Mouse (Mus musculus) thymus, postnatal 10 days (tissue): ENCODE measurements around the gene Magea1.
"Not testable (repeated sequence)": the region's sequence is repeated elsewhere in the genome, so short reads cannot be mapped to it uniquely, and the experiment has no call there.

Experiments
- DNase-seq, 2 experiments: peaks; one replicate each; pipeline ENCODE4 v3.0.0; 2021; ENCODE audit warnings: low spot score in 2 of 2

Gene Magea1

GRCm38 (mm10) chrX:155089693-155090092 is at the start of gene Magea1:
TSS of gene Magea1 (minus strand) at chrX:155089793.
- not testable (repeated sequence) for DNase-seq

- DNase-seq, result not testable (repeated sequence)
Measured at GRCm38 (mm10) chrX:155128312-155128711, 38.7 kb upstream of the Magea1 start, which contains the start of gene Cldn34b2. TSS of gene Cldn34b2 (minus strand) at chrX:155128412.

GRCm38 (mm10) chrX:155098024-155098423 is 8.4 kb upstream of the Magea1 start:
- no peak for DNase-seq

- DNase-seq, result not testable (repeated sequence)
Measured at GRCm38 (mm10) chrX:155093566-155093965, 4.0 kb upstream of the Magea1 start, which contains the start of gene Magea2. TSS of gene Magea2 (minus strand) at chrX:155093666.

GRCm38 (mm10) chrX:155063045-155063444 is 26.5 kb downstream of the Magea1 start, which contains the start of gene Magea5:
TSS of gene Magea5 (minus strand) at chrX:155063145.
- not testable (repeated sequence) for DNase-seq
